Mouse (Mus musculus) myocyte (in vitro differentiated cells): ENCODE data around the gene Gpr157.

ENCODE experiments used
- MAX ChIP-seq: IDR thresholded peaks from one replicate; pipeline ENCODE4 v1.6.1; 2011; ENCODE audit warnings: low read depth, mild to moderate bottlenecking, control low read depth
- POLR2A ChIP-seq: IDR thresholded peaks from one replicate; pipeline ENCODE4 v1.6.1; 2011; ENCODE audit warnings: low read depth, mild to moderate bottlenecking, control low read depth, moderate library complexity; ENCODE audit not compliant: insufficient read length
- POLR2AphosphoS2 ChIP-seq: IDR thresholded peaks from one replicate; pipeline ENCODE4 v1.6.1; 2011; ENCODE audit warnings: low read depth, control low read depth; ENCODE audit not compliant: insufficient read length
- TCF12 ChIP-seq: IDR thresholded peaks from one replicate; pipeline ENCODE4 v1.6.1; 2011; ENCODE audit warnings: mild to moderate bottlenecking, control low read depth; ENCODE audit not compliant: poor library complexity, insufficient read depth, severe bottlenecking
- USF1 ChIP-seq: IDR thresholded peaks from one replicate; pipeline ENCODE4 v1.6.1; 2011; ENCODE audit warnings: low read depth, mild to moderate bottlenecking, control low read depth, moderate library complexity

- TF ChIP-seq POLR2A (no peak), MAX (no peak), USF1 (no peak), TCF12 (no peak), POLR2AphosphoS2 (no peak)
Measured at GRCm38 (mm10) chr4:150112867-150113266, 25.7 kb downstream of the Gpr157 start.
